7 mouse cellular contexts compared by ENCODE assay signal in the genomic region with DNA sequence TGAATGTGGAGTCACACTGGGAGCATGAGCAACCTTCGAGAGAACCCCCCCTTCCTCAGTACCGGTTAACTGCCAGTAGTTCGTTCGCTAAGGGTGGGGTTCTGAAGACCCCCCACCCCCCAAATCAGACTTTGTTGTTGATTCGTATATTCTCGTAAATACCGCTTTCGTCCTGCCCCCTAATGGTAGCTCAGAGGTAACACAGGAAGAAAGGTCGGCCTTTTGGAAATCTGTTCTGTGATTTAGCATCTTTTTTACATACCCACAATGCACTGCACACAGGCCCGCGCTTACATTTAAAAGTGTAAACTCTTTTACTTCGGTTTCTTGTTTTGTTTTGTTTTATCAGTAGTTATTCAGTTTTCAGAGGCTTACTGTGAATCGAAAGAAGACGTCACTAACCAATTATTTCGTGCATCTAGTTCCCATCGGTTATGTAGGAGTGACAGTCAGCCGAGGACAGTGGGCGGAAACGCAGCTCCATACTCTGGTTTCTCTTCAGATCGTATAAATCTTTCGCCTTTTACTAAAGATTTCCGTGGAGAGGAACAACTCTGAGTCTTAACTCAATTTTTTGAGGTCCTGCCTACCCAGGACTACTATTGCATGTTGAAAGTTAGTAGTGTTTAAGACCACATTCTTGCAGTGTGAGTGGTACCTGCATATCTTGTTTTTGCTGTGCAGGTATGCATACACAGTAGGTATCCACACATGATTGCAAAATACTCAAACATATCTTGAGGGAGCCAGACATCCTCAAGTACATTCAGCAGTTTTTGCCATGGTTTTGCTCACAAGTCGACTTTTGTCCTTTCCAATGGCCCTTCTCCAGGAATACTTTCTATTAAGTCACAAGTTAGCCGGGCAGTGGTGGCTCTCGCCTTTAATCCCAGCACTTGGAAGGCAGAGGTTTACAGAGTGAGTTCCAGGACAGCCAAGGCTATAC. TPM values are rescaled to one million over a fixed set of nuclear protein-coding genes. Genes with fewer than 3 reads are reported as not detected.
DNase-seq lines count a peak whose midpoint lies in the region; ATAC-seq and TF ChIP-seq lines count a peak whose summit lies in the region.

No protein-coding gene starts in this region.

- no peaks in the 10 kb centered on the region for H3K9me3 ChIP-seq in heart, embryonic 11.5 days (replicated peaks; ENCODE audit: control insufficient read depth, low read length)
- H3K9me3 ChIP-seq in kidney, embryonic 14.5 days (ENCODE audit: control insufficient read depth, low read length): no peaks in the 10 kb centered on the region

- H3K4me2 ChIP-seq in heart, embryonic 11.5 days: peak overlapping the region; percentile 61
- H3K4me2 ChIP-seq in kidney, embryonic 14.5 days (replicated peaks; ENCODE audit: low read depth, low read length): peak overlapping the region; percentile 45

- TF ChIP-seq POLR2A in small intestine, adult 2 months (IDR thresholded peaks at IDR 0.05; ENCODE audit: low read depth, low read length): no peak

- no peaks in the 10 kb centered on the region for H3K4me1 ChIP-seq in heart, embryonic 11.5 days (ENCODE audit: control insufficient read depth, insufficient read depth, low read length)
- H3K4me1 ChIP-seq in kidney, embryonic 14.5 days (ENCODE audit: control insufficient read depth, insufficient read depth, low read length): no peaks in the 10 kb centered on the region
- no peaks in the 10 kb centered on the region for H3K4me1 ChIP-seq in small intestine, adult 2 months (ENCODE audit: control insufficient read depth, insufficient read depth, insufficient read length, low read length)

- no peaks in the 10 kb centered on the region for H3K36me3 ChIP-seq in heart, embryonic 11.5 days (ENCODE audit: control insufficient read depth, insufficient read depth, low read length)
- H3K36me3 ChIP-seq in kidney, embryonic 14.5 days (ENCODE audit: control insufficient read depth, insufficient read depth, low read length): no peaks in the 10 kb centered on the region
- no peaks in the 10 kb centered on the region for H3K36me3 ChIP-seq in small intestine, adult 2 months (ENCODE audit: control insufficient read depth, insufficient read depth, low read length)

- peak overlapping the region; percentile 67 for H3K9ac ChIP-seq in heart, embryonic 11.5 days (ENCODE audit: low read depth, low read length)
- peak overlapping the region; percentile 46; the same call in 1 of the 2 replicates for H3K9ac ChIP-seq in kidney, embryonic 14.5 days (ENCODE audit: low read depth, low read length)

- H3K27ac ChIP-seq in heart, embryonic 11.5 days (ENCODE audit: low read depth, low read length): peak overlapping the region; percentile 71
- peak overlapping the region; percentile 83 for H3K27ac ChIP-seq in kidney, embryonic 14.5 days (ENCODE audit: low read depth, low read length)
- no peak overlapping the region; the same call in 1 of the 2 replicates for H3K27ac ChIP-seq in small intestine, adult 2 months (ENCODE audit: insufficient read depth, low read depth, low read length)

- DNase-seq in 3T3-L1 (ENCODE audit: low read depth, low spot score): peak; percentile 94
- peak; percentile 26 to 46 for DNase-seq in cerebellum, postnatal 25 days
- peak; percentile 71 for DNase-seq in lung, postnatal 25 days (ENCODE audit: low spot score)

- 1% methylated on average over 25 of the region's 25 CpGs for WGBS in heart, embryonic 11.5 days (ENCODE audit: insufficient replicate concordance)
- under 1% methylated on average over 25 of the region's 25 CpGs for WGBS in kidney, embryonic 14.5 days
- WGBS in small intestine, adult 2 months: 1% methylated on average over 25 of the region's 25 CpGs

- ATAC-seq in CD4-positive, CD25-positive, alpha-beta regulatory T cell, adult 4 months: peak; percentile 91
- peak; percentile 72; the same call in 1 of the 2 replicates for ATAC-seq in heart, embryonic 11.5 days (replicated peaks; ENCODE audit: insufficient number of reproducible peaks, low FRiP score, low TSS enrichment)
- peak; percentile 93 for ATAC-seq in kidney, embryonic 14.5 days (ENCODE audit: low FRiP score, low TSS enrichment)

- no peaks in the 10 kb centered on the region for H3K27me3 ChIP-seq in heart, embryonic 11.5 days (ENCODE audit: control insufficient read depth, insufficient read depth, low read length)
- H3K27me3 ChIP-seq in kidney, embryonic 14.5 days (ENCODE audit: control insufficient read depth, insufficient read depth, low read length): no peaks in the 10 kb centered on the region
- no peaks in the 10 kb centered on the region for H3K27me3 ChIP-seq in small intestine, adult 2 months (ENCODE audit: control insufficient read depth, insufficient read depth, low read length)

- peak overlapping the region; percentile 21 for H3K4me3 ChIP-seq in heart, embryonic 11.5 days (ENCODE audit: low read depth, low read length)
- peak overlapping the region; percentile 30 for H3K4me3 ChIP-seq in kidney, embryonic 14.5 days (ENCODE audit: low read length)
- H3K4me3 ChIP-seq in small intestine, adult 2 months (ENCODE audit: low read depth, low read length): peak overlapping the region; percentile 36

- peak; percentile 62; the same call in 1 of the 2 replicates for TF ChIP-seq CTCF in small intestine, adult 2 months (IDR thresholded peaks at IDR 0.05; ENCODE audit: extremely low read depth, insufficient read length, insufficient replicate concordance, low read depth, low read length)

RNA-seq across cellular contexts. Expression of gene Kif2c, which starts 19.9 kb away (rescaled TPM):
- polyA plus RNA-seq in CD4-positive, CD25-positive, alpha-beta regulatory T cell, adult 4 months (2017; shearing (Covaris generic)): 1 to 10 TPM; 2.8 to 8.7 TPM
- polyA plus RNA-seq in heart, embryonic 11.5 days (2014; fragmentation: Nextera tagmentation; extraction: Ambion mirVana): 45.5 and 47.8 TPM in 2 replicates
- polyA plus RNA-seq in kidney, embryonic 14.5 days (2014; fragmentation: Nextera tagmentation; extraction: Ambion mirVana): 63.8 and 74.6 TPM in 2 replicates
- polyA plus RNA-seq in small intestine, adult 2 months (2012; rRNA removed): 0.81 and 2.8 TPM in 2 replicates

RNA-seq across cellular contexts. Expression of gene Rps8, which starts 46.3 kb away (rescaled TPM):
- 100 to 1,000 TPM; 663 to 923 TPM for polyA plus RNA-seq in CD4-positive, CD25-positive, alpha-beta regulatory T cell, adult 4 months (2017; shearing (Covaris generic))
- 764 and 894 TPM in 2 replicates for polyA plus RNA-seq in heart, embryonic 11.5 days (2014; fragmentation: Nextera tagmentation; extraction: Ambion mirVana)
- polyA plus RNA-seq in kidney, embryonic 14.5 days (2014; fragmentation: Nextera tagmentation; extraction: Ambion mirVana): 1,419 and 1,934 TPM in 2 replicates
- polyA plus RNA-seq in small intestine, adult 2 months (2012; rRNA removed): 205 and 258 TPM in 2 replicates

RNA-seq across cellular contexts. Expression of gene Tmem53, which starts 49.4 kb away (rescaled TPM):
- polyA plus RNA-seq in CD4-positive, CD25-positive, alpha-beta regulatory T cell, adult 4 months (2017; shearing (Covaris generic)): under 1 TPM; 0.55 to 0.75 TPM
- polyA plus RNA-seq in heart, embryonic 11.5 days (2014; fragmentation: Nextera tagmentation; extraction: Ambion mirVana): 16.0 and 16.5 TPM in 2 replicates
- 10.1 and 13.8 TPM in 2 replicates for polyA plus RNA-seq in kidney, embryonic 14.5 days (2014; fragmentation: Nextera tagmentation; extraction: Ambion mirVana)
- polyA plus RNA-seq in small intestine, adult 2 months (2012; rRNA removed): 13.7 and 19.0 TPM in 2 replicates

RNA-seq across cellular contexts. Expression of gene Armh1, which starts 49.6 kb away (rescaled TPM):
- polyA plus RNA-seq in CD4-positive, CD25-positive, alpha-beta regulatory T cell, adult 4 months (2017; shearing (Covaris generic)): not detected
- 0.14 TPM in 1 of 2 replicates, not detected in the other for polyA plus RNA-seq in heart, embryonic 11.5 days (2014; fragmentation: Nextera tagmentation; extraction: Ambion mirVana)
- polyA plus RNA-seq in kidney, embryonic 14.5 days (2014; fragmentation: Nextera tagmentation; extraction: Ambion mirVana): 0.15 and 0.54 TPM in 2 replicates
- polyA plus RNA-seq in small intestine, adult 2 months (2012; rRNA removed): not detected in 2 replicates

Comparison
In these comparisons a context has a peak if more than half of its experiments do, and no peak if none do; other contexts are left out.
1. DNase-seq: peak in every context shown above with its lines; median percentile 94 in 3T3-L1; 71 in lung, postnatal 25 days; 36 in cerebellum, postnatal 25 days.